Mouse (Mus musculus) heart, embryonic 16.5 days (tissue): ENCODE results near the gene Acot8. TPM values are rescaled to one million over a fixed set of nuclear protein-coding genes. Genes with fewer than 3 reads are reported as not detected.

Experiments used
- ATAC-seq: fragments of 200-750 bp; cut with Nextera tagmentation; replicated peaks from 2 replicates; pipeline ENCODE4 v1.8.0; 2017; ENCODE audit warnings: moderate number of reproducible peaks; ENCODE audit not compliant: insufficient read depth, low FRiP score; ENCODE audit errors: extremely low read depth
- H3K27ac ChIP-seq: fragments of 300-500 bp; sonication (generic); 2 replicates; pipeline ENCODE4 v1.5.1; 2014; ENCODE audit warnings: mild to moderate bottlenecking, low read length, control low read depth, moderate library complexity
- H3K27me3 ChIP-seq: fragments of 300-500 bp; sonication (generic); 2 replicates; pipeline ENCODE4 v1.6.1; 2014; ENCODE audit warnings: low read length, mixed read lengths; ENCODE audit not compliant: control insufficient read depth, insufficient read depth
- H3K36me3 ChIP-seq: fragments of 300-500 bp; sonication (generic); 2 replicates; pipeline ENCODE4 v1.6.1; 2014; ENCODE audit not compliant: control insufficient read depth, insufficient read depth
- H3K4me1 ChIP-seq: fragments of 300-500 bp; sonication (generic); 2 replicates; pipeline ENCODE4 v1.6.1; 2014; ENCODE audit warnings: low read length, mixed read lengths; ENCODE audit not compliant: control insufficient read depth, insufficient read depth
- H3K4me2 ChIP-seq: fragments of 300-500 bp; sonication (generic); 2 replicates; pipeline ENCODE4 v1.6.1; 2014; ENCODE audit warnings: low read depth, mild to moderate bottlenecking, control low read depth, low read length
- H3K4me3 ChIP-seq: fragments of 300-500 bp; sonication (generic); 2 replicates; pipeline ENCODE4 v1.5.1; 2014; ENCODE audit warnings: mild to moderate bottlenecking, control low read depth, low read length
- H3K9ac ChIP-seq: fragments of 300-500 bp; sonication (generic); 2 replicates; pipeline ENCODE4 v1.6.1; 2014; ENCODE audit warnings: low read length, control low read depth
- H3K9me3 ChIP-seq: fragments of 300-500 bp; sonication (generic); replicated peaks from 2 replicates; pipeline ENCODE4 v1.6.1; 2016; ENCODE audit warnings: low read length; ENCODE audit not compliant: control insufficient read depth
- WGBS: fragments of 180-500 bp; shearing (Covaris S2); extraction: QIAGEN DNeasy Blood & Tissue Kit; methylation state at CpG from one replicate; pipeline ENCODE4 v1.1.7; 2014; 5-methylcytosine and 5-hydroxymethylcytosine counted together
- polyA plus RNA-seq: library from polyadenylated mRNA; unstranded; fragments of >200 nt; fragmentation: Nextera tagmentation; extraction: Ambion mirVana; gene quantifications from 2 replicates; pipeline ENCODE4 v1.2.1, GENCODE M21; 2015

The Acot8 gene
- polyA plus RNA-seq, 1 experiment from 2014 or later: 15.7 TPM

DNA sequence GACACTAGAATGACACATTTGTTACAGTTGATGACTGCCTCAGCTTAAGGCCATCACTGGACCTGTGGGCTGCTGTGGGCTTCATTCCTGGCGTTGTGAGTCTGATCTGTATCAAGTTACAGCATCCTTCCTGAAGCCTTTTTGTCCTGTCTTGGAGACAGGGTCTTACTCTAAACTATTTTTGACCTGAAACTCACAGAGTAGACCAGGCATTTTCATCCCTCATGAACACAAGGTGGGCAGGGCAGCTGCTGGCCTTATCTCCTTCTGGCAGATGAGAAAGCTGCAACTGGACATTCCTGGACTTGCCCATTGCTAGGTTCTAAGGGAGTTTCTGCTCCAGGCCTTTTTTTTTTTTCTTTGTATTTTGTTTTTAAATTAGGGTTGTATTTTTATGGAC lies 46.0 kb downstream of the Acot8 start:
- H3K27ac ChIP-seq: no peak overlapping the region
- no peak for ATAC-seq
- 62% methylated on average over 1 of the region's 1 CpGs for WGBS
- peaks cover 18% of the 10 kb centered on the region for H3K4me1 ChIP-seq
- H3K27me3 ChIP-seq: no peaks in the 10 kb centered on the region
- H3K9ac ChIP-seq: no peak overlapping the region
- H3K36me3 ChIP-seq: peaks cover 76% of the 10 kb centered on the region
- H3K9me3 ChIP-seq: no peaks in the 10 kb centered on the region
- H3K4me2 ChIP-seq: no peak overlapping the region
- H3K4me3 ChIP-seq: no peak overlapping the region

DNA sequence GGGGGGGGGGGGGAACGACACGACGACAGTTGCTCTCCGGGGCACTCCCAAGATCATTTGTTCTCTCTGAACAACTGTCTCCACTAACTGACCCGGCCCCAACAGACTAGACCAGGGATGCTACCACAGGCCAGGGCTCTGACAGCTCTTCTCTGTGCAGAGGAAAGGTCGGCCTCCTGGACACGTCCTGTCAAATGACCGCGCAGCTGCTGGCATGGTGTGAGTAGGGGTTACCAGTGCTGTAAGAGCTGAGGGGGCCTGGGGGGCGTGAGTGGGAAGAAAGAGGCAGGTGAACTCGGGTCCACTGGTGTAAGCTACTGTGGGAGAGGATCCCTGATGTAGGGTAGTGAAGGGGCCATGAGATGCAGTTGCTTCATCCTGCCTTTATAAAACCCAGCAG lies 46.8 kb downstream of the Acot8 start:
- Histone ChIP-seq H3K4me3 (no peak overlapping the region), H3K9me3 (no peaks in the 10 kb centered on the region), H3K36me3 (peaks cover 76% of the 10 kb centered on the region), H3K9ac (no peak overlapping the region), H3K4me2 (no peak overlapping the region), H3K27me3 (no peaks in the 10 kb centered on the region), H3K27ac (no peak overlapping the region), H3K4me1 (peaks cover 18% of the 10 kb centered on the region)
- no peak for ATAC-seq
- 92% methylated on average over 11 of the region's 11 CpGs for WGBS

GRCm38 (mm10) chr2:164754800-164755199 lies 49.9 kb downstream of the Acot8 start:
- ATAC-seq: peak; percentile 94
- H3K4me2 ChIP-seq: no peak overlapping the region
- no peaks in the 10 kb centered on the region for H3K9me3 ChIP-seq
- 44% methylated on average over 2 of the region's 2 CpGs for WGBS
- peaks cover 70% of the 10 kb centered on the region for H3K36me3 ChIP-seq
- H3K4me1 ChIP-seq: peaks cover 15% of the 10 kb centered on the region
- H3K27ac ChIP-seq: peak overlapping the region; percentile 85
- H3K4me3 ChIP-seq: no peak overlapping the region
- no peaks in the 10 kb centered on the region for H3K27me3 ChIP-seq
- H3K9ac ChIP-seq: peak overlapping the region; percentile 22

DNA sequence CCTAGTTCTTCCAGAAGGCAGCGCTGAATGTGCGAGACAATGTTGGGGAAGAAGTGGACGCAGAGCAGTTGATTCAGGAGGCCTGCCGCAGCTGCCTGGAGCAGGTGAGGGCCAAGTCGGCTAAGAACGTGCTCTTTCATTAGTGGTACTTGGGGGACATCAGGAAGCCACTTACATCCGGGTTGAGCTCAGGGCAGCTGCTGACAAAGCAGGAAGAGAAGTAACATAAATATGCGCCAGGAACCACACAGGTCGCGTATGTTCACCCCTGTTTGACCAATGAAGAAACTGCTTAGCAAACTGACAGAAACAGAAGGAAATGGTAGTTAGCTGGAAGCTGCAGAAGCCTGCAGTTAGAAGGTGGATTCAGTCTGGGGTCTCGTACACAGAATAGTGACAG lies 50.6 kb downstream of the Acot8 start:
- Histone ChIP-seq H3K4me1 (peaks cover 15% of the 10 kb centered on the region), H3K4me2 (no peak overlapping the region), H3K27ac (peak overlapping the region; percentile 85), H3K4me3 (no peak overlapping the region), H3K27me3 (no peaks in the 10 kb centered on the region), H3K9me3 (no peaks in the 10 kb centered on the region), H3K9ac (no peak overlapping the region), H3K36me3 (peaks cover 65% of the 10 kb centered on the region)
- ATAC-seq: no peak
- WGBS: 66% methylated on average over 11 of the region's 11 CpGs

DNA sequence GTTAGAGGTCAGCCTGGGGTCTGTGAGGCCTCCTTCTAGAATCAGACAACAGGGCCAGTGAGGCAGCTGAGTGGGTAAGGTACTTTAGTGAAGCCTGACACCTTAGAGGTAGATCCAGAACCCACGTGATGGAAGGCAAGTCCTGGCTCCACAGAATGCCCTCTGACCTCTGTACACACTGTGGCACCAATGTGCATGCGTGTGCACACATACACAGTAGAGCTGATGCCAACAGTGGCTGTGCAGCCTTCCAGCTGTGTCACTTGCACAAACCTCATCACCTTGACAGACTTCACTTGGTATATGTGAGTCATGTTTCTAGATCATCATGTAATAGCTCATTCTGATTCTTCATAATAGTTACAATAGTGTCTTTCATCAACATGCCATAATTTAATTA lies 52.2 kb downstream of the Acot8 start:
- Histone ChIP-seq H3K4me3 (no peak overlapping the region), H3K27me3 (no peaks in the 10 kb centered on the region), H3K27ac (no peak overlapping the region), H3K4me1 (peaks cover 18% of the 10 kb centered on the region), H3K9me3 (no peaks in the 10 kb centered on the region), H3K4me2 (no peak overlapping the region), H3K9ac (no peak overlapping the region), H3K36me3 (peaks cover 60% of the 10 kb centered on the region)
- 88% methylated on average over 2 of the region's 2 CpGs for WGBS
- ATAC-seq: no peak

- H3K27ac ChIP-seq: no peak overlapping the region
- no peak overlapping the region for H3K9ac ChIP-seq
- H3K4me1 ChIP-seq: peaks cover 13% of the 10 kb centered on the region
- no peaks in the 10 kb centered on the region for H3K9me3 ChIP-seq
- ATAC-seq: no peak
- peaks cover 36% of the 10 kb centered on the region for H3K36me3 ChIP-seq
- H3K27me3 ChIP-seq: no peaks in the 10 kb centered on the region
- H3K4me2 ChIP-seq: no peak overlapping the region
- WGBS: 88% methylated on average over 6 of the region's 6 CpGs
- H3K4me3 ChIP-seq: no peak overlapping the region
These were observed 55.7 kb downstream of the Acot8 start for GRCm38 (mm10) chr2:164748991-164749390.

DNA sequence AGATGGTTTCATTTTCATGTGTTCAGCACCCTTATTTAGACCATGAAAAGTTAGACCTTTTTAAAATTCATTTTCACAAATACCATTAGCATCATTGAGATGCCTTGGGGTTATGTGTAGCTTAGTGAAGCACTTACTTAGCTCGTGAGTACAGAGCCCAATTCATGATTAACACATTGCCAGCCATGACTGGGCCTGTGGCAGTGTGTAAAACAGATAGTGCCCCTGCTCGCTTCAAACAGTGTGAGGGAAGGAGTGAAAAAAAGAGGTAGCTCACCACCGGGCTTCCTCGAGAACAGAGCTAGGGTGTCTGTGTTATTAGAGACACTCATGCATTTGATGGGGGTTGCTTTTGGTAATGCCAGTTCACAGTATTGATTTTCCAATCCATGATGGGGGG lies 56.5 kb downstream of the Acot8 start:
- Histone ChIP-seq H3K27ac (no peak overlapping the region), H3K4me3 (no peak overlapping the region), H3K9ac (no peak overlapping the region), H3K27me3 (no peaks in the 10 kb centered on the region), H3K4me2 (no peak overlapping the region), H3K4me1 (peaks cover 12% of the 10 kb centered on the region), H3K9me3 (no peaks in the 10 kb centered on the region), H3K36me3 (peaks cover 32% of the 10 kb centered on the region)
- 79% methylated on average over 4 of the region's 4 CpGs for WGBS
- ATAC-seq: no peak

DNA sequence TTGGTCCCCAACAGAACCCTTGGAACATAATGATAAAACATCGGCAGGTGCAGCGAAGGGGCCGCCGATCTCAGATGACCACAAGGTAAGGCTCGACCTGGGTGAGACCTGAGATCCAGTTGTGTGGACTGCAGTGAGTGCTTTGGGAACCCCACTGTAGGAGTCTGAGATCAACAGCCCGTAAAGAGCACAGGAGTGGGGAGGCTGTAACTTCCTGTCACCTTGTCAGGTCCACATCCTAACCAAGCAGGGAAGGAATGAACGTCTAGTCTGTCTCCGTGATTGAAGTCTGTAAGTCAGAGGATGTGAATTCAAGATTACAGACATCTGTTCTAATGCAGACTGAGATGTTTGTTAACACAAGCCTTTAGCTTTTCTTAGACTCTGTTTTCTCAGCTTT lies 58.0 kb downstream of the Acot8 start:
- Histone ChIP-seq H3K36me3 (peaks cover 23% of the 10 kb centered on the region), H3K27ac (no peak overlapping the region; the same call in 1 of the 2 replicates), H3K9ac (peak overlapping the region; percentile 96), H3K4me1 (peaks cover 12% of the 10 kb centered on the region), H3K27me3 (no peaks in the 10 kb centered on the region), H3K9me3 (no peaks in the 10 kb centered on the region), H3K4me3 (peak overlapping the region; percentile 92), H3K4me2 (peak overlapping the region; percentile 83)
- WGBS: 33% methylated on average over 8 of the region's 8 CpGs
- no peak for ATAC-seq

- peak; percentile 90 for ATAC-seq
- Histone ChIP-seq H3K9me3 (no peaks in the 10 kb centered on the region), H3K27ac (peak within 1 kb of the TSS; percentile 79), H3K4me3 (peak within 1 kb of the TSS; percentile 92), H3K9ac (peak within 1 kb of the TSS; percentile 96), H3K36me3 (peaks cover 20% of the 10 kb centered on the region), H3K4me2 (peak within 1 kb of the TSS; percentile 98), H3K27me3 (no peaks in the 10 kb centered on the region), H3K4me1 (peaks cover 12% of the 10 kb centered on the region)
- under 1% methylated on average over 57 of the region's 70 CpGs for WGBS
These were observed 58.7 kb downstream of the Acot8 start, which contains the start of the genes Wfdc3 and Dnttip1 for GRCm38 (mm10) chr2:164745843-164746479. TSS of gene Wfdc3 (minus strand) at chr2:164745931. TSS of gene Dnttip1 (plus strand) at chr2:164745983.
